Mouse (Mus musculus) heart, adult 8-10 months (tissue): ENCODE data around the gene Polr2e. TPM values are rescaled to one million over a fixed set of nuclear protein-coding genes. Genes with fewer than 3 reads are reported as not detected.

Experiments used
- DNase-seq: peaks from one replicate; pipeline ENCODE4 v3.0.0; 2022; ENCODE audit warnings: low spot score
- total RNA-seq, 4 experiments: library from RNA; stranded (reverse); gene quantifications; 2 replicates each; pipeline ENCODE4 v1.2.4; 2022

The Polr2e gene
- total RNA-seq = 100 to 1,000 TPM in 2 of 4 experiments, 10 to 100 TPM in 2; 91.7 to 106 (median 100) TPM

GRCm38 (mm10) chr10:80039559-80039979 lies at the start of gene Polr2e:
TSS of gene Polr2e (minus strand) at chr10:80039795.
- DNase-seq = peak; percentile 98

- no peak for DNase-seq
These were observed 49.6 kb upstream of the Polr2e start for GRCm38 (mm10) chr10:80089146-80089545.

- no peak for DNase-seq
These were observed 47.9 kb upstream of the Polr2e start for GRCm38 (mm10) chr10:80087483-80087882.

GRCm38 (mm10) chr10:80086847-80087246 lies 47.3 kb upstream of the Polr2e start:
- DNase-seq = no peak

- DNase-seq = peak; percentile 50
These were observed 45.4 kb upstream of the Polr2e start for GRCm38 (mm10) chr10:80084817-80085487.

GRCm38 (mm10) chr10:80081075-80081474 lies 41.5 kb upstream of the Polr2e start:
- DNase-seq = no peak

- DNase-seq = no peak
These were observed 40.9 kb upstream of the Polr2e start for GRCm38 (mm10) chr10:80080396-80081070.

- DNase-seq = no peak
These were observed 38.8 kb upstream of the Polr2e start for GRCm38 (mm10) chr10:80078366-80078765.

GRCm38 (mm10) chr10:80077312-80077711 lies 37.7 kb upstream of the Polr2e start:
- DNase-seq = no peak

- no peak for DNase-seq
These were observed 36.8 kb upstream of the Polr2e start for GRCm38 (mm10) chr10:80076386-80076785.

GRCm38 (mm10) chr10:80075924-80076323 lies 36.3 kb upstream of the Polr2e start:
- no peak for DNase-seq

GRCm38 (mm10) chr10:80074813-80075601 lies 35.4 kb upstream of the Polr2e start:
- peak; percentile 79 for DNase-seq

- no peak for DNase-seq
These were observed 33.3 kb upstream of the Polr2e start for GRCm38 (mm10) chr10:80072623-80073489.

GRCm38 (mm10) chr10:80071516-80071900 lies 31.9 kb upstream of the Polr2e start:
- DNase-seq = no peak

GRCm38 (mm10) chr10:80070837-80071515 lies 31.4 kb upstream of the Polr2e start:
- DNase-seq = peak; percentile 87

- DNase-seq = no peak
These were observed 30.4 kb upstream of the Polr2e start for GRCm38 (mm10) chr10:80069948-80070450.

- DNase-seq = no peak
These were observed 29.7 kb upstream of the Polr2e start for GRCm38 (mm10) chr10:80069251-80069650.

GRCm38 (mm10) chr10:80063877-80064650 lies 24.5 kb upstream of the Polr2e start:
- DNase-seq = no peak

- DNase-seq = no peak
These were observed 23.5 kb upstream of the Polr2e start for GRCm38 (mm10) chr10:80063104-80063503.
